Mouse (Mus musculus) R1 (cell line): ENCODE data around the gene Hist1h4k.

Experiments
- DNase-seq: peaks from one replicate; pipeline ENCODE4 v3.0.0-alpha.2; 2018; ENCODE audit warnings: low read depth, low spot score

Hist1h4k gene

DNA sequence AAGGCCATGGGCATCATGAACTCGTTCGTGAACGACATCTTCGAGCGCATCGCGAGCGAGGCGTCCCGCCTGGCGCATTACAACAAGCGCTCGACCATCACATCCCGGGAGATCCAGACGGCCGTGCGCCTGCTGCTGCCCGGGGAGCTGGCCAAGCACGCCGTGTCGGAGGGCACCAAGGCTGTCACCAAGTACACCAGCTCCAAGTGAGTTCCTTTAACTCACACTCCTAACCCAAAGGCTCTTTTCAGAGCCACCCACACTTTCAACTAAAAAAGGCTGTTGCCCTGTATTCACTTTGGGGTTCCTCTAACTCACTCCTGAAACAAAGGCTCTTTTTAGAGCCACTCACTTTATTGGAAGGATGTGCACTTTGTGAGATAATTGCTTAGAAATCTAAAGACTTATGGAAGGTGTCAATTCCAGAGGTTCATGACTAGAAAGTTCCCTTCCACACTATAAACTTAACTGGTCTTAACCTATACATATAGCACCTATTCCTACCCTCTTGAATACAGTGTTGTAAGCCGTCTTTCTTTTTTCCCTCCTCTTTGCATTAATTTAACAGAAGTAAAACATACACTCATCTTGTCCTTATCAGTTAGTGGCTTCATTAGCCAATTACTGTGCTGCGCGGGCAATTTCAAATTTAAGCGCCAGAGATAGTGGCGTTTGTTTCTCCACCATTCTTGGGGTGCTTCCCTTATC, 4.1 kb upstream of the Hist1h4k start:
- DNase-seq = peak; percentile 62

DNA sequence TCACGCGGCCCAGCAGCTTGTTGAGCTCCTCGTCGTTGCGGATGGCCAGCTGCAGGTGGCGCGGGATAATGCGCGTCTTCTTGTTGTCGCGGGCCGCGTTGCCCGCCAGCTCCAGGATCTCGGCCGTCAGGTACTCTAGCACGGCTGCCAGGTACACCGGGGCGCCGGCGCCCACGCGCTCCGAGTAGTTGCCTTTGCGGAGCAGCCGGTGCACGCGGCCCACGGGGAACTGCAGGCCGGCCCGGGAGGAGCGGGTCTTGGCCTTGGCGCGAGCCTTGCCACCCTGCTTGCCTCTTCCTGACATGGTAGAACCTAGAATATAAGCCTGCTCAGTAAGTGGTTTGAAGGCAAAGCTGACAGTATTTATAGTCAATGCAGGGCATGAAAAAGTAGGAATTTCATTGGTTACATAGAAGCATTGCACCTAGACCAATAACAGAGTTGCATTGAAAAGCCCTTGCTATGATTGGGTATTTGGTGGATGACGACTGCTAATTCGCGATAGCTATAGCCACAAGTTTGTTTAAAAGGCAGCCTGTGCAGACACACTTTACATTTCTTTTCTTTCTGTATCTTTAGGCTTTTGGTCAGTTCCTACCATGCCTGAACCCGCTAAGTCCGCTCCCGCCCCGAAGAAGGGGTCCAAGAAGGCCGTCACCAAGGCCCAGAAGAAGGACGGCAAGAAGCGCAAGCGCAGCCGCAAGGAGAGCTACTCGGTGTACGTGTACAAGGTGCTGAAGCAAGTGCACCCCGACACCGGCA, 3.4 kb upstream of the Hist1h4k start, which contains the start of the genes Hist1h2ak and Hist1h2bn:
Hist1h2ak (minus strand) TSS at position 304 of the 762 bp plus-strand sequence.
Hist1h2bn (plus strand) TSS at position 600 of the 762 bp plus-strand sequence.
- peak; percentile 99 for DNase-seq

DNA sequence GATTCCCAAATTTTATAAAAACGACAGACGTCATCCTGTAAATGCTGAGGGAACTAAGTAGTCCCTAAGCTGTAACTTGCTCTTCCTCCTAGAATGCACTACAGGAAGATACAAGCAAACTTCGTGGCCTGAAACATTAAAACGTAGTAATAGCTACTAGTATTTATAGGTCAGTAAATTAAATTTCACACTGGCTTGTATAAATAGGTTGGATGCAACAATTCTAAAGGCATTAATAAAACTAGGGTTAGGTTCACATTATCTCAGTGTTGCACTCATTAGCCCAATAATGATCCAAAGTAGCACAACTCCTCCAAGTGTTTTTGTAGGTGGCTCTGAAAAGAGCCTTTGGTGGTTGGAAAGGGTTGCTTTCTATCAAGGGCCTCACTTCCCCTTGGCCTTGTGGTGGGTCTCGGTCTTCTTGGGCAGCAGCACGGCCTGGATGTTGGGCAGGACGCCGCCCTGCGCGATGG, 2.8 kb upstream of the Hist1h4k start:
- DNase-seq = peak; percentile 58

DNA sequence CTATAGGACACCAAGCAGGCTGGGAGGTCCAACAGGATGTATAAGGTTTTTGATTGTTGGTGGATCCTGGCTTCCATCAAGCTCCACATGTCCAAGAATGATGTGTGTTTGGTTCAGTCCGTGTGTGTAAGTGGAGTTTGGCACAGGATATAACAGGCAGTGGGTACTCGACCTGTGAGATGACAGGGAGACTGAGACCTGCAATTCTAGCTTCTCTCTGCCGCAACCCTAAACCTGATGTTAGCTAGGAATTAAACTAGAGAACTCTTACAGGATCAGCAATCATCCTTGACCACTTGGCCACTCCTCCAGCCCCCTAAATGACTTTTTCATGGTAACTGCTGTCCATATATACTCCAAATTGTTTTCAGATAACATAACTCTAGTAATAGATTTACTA, 2.1 kb upstream of the Hist1h4k start:
- DNase-seq = peak; percentile 22

DNA sequence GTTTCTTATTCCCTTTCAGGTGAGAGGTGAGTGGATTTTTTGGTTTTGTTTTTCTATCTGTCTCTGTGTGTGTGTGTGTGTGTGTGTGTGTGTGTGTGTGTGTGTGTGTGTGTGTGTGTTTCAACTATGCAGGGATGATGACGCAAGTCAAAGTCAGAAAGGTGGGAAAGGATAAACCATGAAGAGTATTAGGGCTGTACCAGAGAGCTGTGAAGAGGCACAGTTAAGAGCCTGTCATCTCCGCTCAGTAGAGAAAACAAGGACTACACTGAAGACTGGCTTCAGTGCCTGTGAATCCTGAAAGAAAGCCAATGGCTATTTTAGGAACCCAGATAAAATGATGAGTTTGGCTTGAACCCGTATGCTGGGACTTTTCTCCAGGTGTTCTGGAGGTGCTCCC, 1.5 kb upstream of the Hist1h4k start:
- no peak for DNase-seq

DNA sequence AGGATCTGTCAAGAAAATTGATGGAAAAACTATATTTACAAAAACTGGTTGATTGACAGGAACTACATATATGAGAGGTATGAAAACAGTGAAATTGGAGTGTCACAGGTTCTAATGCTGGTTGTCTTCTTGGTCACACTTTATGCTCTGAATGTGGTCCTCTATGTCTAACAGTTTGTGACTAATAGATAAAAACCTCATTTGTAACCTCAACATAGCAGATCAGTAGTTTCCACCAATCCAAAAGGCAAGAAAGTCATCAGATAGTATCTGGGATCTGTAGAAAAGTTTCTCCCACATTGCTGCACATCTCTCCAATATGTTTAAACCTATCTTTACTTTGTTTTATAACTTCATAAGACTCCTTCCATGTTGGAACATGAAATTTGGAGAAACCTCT, 1.1 kb upstream of the Hist1h4k start:
- no peak for DNase-seq

DNA sequence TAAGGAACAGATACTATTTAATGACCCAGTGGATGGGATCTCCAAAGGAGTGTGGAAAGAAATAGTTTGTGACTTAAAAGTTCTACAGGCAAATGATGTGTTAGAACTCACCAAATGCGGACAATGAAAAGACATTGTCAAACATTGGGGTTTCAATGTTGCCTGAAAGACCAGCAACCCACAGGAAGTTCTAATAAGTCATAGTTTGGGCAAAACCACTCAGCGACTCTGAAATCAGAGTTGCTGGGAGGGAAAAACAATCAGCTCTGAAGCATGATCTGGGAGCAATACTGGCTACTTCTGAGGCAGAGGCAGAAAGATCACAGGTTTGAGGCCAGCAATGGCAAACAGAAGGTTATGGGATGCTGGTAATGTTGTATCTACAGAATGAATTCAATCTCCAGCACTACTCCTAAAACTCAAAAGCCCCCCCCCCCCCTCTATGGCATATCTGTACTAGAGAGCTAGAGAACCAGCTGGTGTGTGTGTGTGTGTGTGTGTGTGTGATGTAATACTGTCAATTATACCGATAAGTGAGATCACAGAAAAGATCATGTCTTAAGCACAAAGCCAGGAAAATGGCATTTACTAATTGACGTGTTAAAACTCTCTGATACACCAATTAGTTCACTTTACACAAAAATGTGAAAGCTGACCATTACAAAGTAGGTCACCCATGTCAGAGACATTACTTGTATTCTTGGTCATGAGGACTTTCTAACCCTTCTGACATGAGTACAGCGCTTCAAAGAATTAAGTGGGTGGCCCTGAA, 732 bp downstream of the Hist1h4k start:
- peak; percentile 65 for DNase-seq

DNA sequence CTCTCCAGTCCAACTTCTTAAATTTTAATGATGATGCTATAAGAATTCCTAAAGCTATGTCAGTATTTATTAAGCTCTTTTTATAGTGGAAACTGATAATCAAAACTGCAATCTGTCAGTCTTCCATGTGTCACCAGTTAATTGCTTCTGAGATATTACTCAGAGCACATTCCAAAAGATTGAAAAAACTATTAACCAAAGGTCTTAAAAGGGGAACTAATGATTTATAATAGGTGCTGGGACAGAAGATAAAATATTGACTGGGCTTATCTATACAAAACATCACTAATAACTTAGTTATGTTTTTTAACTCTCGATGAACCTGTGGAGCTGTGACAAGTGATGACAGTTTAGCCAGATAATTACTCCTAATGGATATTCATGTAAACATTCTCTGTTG, 5.3 kb downstream of the Hist1h4k start:
- no peak for DNase-seq

DNA sequence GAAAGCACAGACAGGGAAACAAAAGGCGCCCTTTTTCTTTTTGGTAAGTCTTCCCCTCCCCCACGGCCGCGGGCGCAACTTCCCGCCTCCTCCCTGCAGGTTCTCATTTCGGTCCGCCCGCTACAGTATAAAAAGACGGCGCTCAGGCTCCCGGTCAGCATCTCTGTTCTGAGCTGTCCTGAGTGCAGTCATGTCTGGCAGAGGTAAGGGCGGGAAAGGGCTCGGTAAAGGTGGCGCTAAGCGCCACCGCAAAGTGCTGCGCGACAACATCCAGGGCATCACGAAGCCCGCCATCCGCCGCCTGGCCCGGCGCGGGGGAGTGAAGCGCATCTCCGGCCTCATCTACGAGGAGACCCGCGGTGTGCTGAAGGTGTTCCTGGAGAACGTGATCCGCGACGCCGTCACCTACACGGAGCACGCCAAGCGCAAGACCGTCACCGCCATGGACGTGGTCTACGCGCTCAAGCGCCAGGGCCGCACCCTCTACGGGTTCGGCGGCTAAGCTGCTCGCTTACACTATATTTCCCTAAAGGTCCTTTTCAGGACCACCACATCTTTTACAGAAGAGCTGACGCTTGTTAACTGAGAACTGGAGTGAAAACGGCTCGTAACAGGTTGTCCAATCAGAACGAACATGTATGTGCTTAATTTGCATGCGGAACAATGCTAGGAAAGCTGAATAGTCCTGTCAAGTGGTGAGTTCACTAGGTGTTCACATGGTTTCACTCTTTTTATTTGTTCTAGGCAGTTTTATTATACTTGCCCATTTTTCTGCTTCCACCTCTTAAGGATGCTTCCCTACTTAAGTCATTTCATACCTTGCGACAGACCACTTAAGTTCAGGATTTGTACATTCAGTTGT, 15.2 kb downstream of the Hist1h4k start, which contains the start of gene Hist1h4j:
Hist1h4j (plus strand) TSS at position 159 of the 862 bp plus-strand sequence.
- DNase-seq = peak; percentile 93

DNA sequence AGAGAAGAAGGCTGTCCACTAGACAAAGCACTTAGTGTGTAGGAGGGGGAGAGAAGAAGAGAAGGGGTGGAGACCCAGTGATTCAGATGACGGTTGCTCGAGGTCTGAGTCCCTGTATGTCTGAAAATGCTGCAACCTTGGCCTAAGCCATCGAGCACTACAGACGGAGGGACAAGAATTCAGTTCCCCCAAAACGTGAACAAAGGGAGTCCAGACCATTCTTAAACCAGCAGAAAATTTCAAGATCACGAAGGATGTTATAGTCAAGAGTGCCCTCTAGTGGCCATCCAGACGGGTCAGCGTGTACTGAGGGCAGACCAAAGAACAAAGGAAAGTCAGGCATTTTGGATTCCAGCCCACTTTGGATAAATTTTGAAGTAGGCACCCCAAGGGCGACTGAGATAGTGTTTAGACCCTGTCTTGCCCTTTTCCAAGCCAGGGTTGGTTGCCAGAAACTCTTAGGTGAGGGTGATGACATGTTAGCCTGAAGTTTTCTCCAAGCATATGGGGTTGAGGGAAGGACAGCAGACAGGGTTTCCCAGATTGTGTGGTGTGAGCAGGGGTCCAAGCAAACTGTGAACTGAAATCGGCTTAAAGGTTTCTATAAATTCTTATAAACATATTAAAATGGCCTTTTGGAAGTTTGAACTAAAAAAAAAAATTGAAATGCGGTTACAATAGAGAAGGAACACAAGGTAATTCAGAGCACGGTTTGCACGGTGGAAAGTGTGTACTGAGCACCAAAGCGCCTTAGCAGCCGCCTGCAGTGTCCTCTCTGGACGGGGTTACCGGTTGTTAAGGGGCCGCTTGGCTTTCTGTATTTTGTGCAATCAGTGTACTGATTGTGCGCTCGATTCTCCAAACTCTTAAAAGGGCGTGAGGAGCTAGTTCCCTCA, 16.0 kb downstream of the Hist1h4k start:
- DNase-seq = peak; percentile 93

DNA sequence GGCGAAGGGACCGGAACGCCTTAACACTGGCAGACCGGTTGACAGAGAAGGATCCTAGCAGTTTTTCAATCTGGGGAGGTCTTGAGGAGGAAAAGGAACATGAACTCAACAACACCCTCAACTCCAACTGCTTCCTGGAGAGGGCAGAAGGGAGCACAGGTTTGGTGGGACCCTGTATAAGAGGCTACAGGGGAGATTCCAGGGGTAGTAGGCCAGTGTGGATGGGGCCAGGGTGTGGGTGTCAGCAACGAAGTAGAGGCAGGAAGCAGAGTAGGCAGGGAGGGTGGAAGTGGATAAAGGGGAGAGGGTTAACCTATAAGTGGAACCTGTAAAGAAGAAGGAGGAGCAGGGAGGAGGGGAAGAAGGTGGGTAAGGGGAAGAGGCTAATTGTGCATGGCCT, 16.8 kb downstream of the Hist1h4k start:
- DNase-seq = peak; percentile 69

DNA sequence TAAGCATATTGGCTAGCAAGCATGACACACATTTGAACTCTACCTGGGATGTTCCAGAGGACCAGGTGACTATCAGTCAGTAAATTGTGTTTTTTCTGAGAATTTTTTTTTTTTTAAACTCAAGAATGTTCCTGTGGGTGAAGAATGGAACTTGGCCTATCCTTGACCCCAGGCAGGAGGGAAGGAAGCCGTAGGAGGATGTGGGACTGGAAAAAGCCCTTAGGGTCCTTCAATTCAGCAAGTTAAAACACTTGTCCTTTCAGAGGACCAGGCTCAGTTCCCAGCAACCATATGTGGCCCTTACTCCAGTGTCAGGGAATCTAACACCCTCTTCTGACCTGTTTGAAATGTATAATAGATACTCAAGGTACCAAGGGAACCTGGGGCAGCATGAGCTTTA, 20.8 kb downstream of the Hist1h4k start:
- DNase-seq = peak; percentile 61

DNA sequence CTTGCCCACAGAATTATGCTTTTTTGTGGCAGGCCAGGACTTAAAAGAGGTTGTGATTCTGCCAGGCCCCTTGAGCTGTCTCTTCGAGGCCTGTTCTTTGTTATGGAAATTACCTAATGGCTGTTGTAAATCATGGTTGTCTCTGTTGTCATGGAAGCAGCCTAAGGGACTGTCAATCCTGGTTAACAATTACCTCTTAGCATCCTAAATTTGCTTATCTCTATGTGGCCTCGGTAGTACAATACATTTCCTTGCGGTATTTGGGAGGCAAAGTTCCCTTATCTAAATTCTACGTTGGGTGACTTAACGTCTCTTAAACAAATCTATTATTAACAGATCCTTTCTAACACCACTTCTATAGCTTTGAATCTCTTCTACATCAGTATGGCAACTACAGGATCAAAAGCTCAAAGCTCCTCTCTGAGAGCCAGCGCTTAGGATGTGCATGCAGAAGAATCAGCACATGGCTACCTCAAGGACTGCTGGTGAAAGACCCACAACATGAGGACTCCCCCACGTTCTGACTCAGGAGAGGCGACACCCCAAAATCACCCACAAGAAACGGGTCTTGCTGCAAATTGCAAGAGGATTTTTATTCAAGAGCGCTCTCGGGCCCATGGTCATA, 22.2 kb downstream of the Hist1h4k start:
- peak; percentile 77 for DNase-seq

DNA sequence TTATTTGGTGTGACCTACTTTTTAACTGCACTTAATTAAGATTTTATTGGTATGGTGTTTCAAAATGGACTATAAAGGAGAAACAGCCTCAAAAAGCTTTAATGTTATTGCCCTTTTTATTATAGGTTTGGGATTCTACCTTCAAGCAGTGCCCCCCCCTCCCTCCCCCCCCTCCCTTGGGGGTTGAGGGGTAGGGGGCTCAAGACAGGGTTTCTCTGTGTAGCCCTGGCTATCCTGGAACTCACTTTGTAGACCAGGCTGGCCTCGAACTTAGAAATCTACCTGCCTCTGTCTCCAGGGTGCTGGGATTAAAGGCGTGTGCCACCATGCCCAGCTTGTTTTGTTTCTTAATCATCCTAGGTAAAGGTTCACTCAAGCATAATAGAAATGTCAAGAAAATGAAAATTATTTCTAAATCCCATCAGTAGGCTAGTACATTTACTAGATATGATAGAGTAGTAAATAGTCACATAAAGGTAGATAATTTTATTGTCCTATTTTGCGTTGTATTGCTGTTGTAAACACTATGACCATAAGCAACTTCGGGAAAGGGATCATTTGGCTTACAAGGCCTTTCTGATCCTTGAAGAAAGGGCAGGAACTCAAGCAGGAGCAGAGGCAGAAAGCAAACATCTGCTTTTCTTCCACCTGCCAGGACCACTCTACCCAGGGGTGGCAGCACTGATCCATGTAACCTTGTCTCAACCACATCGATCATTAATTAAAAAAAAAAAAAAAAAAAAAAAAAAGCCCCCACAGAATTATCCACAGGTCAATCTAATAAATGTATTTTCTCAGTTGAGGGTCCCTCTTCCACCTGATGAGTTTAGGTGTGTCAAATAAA, 27.1 kb downstream of the Hist1h4k start:
- DNase-seq = no peak

DNA sequence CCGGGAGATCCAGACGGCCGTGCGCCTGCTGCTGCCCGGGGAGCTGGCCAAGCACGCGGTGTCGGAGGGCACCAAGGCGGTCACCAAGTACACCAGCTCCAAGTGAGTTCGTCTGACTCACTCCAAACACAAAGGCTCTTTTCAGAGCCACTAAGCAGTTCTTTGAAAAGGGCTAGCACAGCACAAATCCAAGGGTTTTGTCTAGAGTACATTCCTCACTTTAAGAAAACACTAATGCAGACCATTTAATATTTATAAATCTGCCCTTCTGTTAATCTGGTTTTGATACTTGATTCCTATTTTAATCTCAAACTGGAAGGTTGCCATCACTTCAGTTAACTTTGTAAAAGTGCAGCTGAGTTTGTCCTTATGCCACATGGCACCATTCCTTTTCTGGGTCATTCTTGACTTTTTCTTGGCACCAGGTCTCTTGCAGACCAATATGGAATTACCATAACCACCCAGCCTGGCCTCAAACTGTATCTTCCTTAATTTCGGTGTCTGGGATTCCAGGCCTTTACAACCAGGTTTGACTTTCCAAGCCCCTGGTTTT, 27.9 kb downstream of the Hist1h4k start:
- peak; percentile 54 for DNase-seq

DNA sequence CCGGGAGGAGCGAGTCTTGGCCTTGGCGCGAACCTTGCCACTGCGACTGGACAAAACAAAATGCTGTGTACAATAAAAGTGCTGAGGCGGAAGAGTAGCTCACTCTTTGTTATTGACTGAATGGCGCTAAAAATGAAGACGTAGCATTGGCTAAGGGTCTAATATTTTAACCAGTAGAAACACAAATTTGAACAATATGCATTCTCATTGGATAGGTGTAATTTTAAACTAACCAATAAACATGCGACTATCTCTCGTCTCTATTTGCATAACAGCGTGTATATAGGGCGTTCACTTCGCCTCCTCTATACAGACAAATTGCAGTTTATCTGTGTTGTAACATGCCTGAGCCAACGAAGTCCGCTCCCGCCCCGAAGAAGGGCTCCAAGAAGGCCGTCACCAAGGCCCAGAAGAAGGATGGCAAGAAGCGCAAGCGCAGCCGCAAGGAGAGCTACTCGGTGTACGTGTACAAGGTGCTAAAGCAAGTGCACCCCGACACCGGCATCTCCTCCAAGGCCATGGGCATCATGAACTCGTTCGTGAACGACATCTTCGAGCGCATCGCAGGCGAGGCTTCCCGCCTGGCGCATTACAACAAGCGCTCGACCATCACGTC, 28.4 kb downstream of the Hist1h4k start, which contains the start of gene Hist1h2bm:
Hist1h2bm (plus strand) TSS at position 288 of the 616 bp plus-strand sequence.
- DNase-seq = peak; percentile 97

DNA sequence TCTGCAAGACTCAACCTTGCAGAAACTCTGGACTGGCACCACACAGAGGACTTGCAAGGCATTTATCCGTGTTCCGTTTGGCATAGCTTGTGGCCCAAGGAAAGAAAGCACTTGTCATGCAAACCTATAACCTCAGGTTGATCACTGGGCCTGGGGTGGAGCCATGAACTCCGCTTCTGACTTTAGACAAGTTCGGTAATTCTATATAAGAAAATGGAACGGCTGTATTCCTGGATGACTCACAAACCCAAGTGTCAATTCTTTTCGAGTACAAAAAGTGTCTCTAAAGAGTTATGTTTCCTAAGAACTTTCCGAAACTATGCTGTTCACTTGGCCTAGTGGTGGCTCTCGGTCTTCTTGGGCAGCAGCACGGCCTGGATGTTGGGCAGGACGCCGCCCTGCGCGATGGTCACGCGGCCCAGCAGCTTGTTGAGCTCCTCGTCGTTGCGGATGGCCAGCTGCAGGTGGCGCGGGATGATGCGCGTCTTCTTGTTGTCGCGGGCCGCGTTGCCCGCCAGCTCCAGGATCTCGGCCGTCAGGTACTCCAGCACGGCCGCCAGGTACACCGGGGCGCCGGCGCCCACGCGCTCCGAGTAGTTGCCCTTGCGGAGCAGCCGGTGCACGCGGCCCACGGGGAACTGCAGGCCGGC, 29.1 kb downstream of the Hist1h4k start:
- DNase-seq = peak; percentile 72
